Mouse (Mus musculus) embryonic facial prominence, embryonic 14.5 days (tissue): ENCODE measurements around the gene Chpf2. TPM values are rescaled to one million over a fixed set of nuclear protein-coding genes. Genes with fewer than 3 reads are reported as not detected.

Experiments used
- ATAC-seq: fragments of 200-750 bp; cut with Nextera tagmentation; 2 replicates; pipeline ENCODE4 v1.8.0; 2017; ENCODE audit warnings: low read depth, moderate number of reproducible peaks, moderate TSS enrichment
- DNase-seq: peaks from one replicate; pipeline ENCODE4 v3.0.0-alpha.2; 2015; ENCODE audit warnings: low spot score
- H3K27ac ChIP-seq: fragments of 300-500 bp; sonication (generic); replicated peaks from 2 replicates; pipeline ENCODE4 v1.5.1; 2014; ENCODE audit warnings: low read depth, mild to moderate bottlenecking, low read length, moderate library complexity
- H3K27me3 ChIP-seq: fragments of 300-500 bp; sonication (generic); replicated peaks from 2 replicates; pipeline ENCODE4 v1.6.1; 2014; ENCODE audit warnings: low read length; ENCODE audit not compliant: control insufficient read depth, insufficient read depth
- H3K36me3 ChIP-seq: fragments of 300-500 bp; sonication (generic); 2 replicates; pipeline ENCODE4 v1.6.1; 2014; ENCODE audit warnings: low read length, mixed read lengths; ENCODE audit not compliant: control insufficient read depth, insufficient read depth
- H3K4me1 ChIP-seq: fragments of 300-500 bp; sonication (generic); 2 replicates; pipeline ENCODE4 v1.6.1; 2014; ENCODE audit warnings: antibody characterized with exemption, low read length; ENCODE audit not compliant: control insufficient read depth, insufficient read depth
- H3K4me2 ChIP-seq: fragments of 300-500 bp; sonication (generic); 2 replicates; pipeline ENCODE4 v1.6.1; 2014; ENCODE audit warnings: low read depth, mild to moderate bottlenecking, low read length, moderate library complexity, mixed read lengths
- H3K4me3 ChIP-seq: fragments of 300-500 bp; sonication (generic); 2 replicates; pipeline ENCODE4 v1.5.1; 2014; ENCODE audit warnings: low read depth, mild to moderate bottlenecking, low read length
- H3K9ac ChIP-seq: fragments of 300-500 bp; sonication (generic); 2 replicates; pipeline ENCODE4 v1.6.1; 2014; ENCODE audit warnings: low read depth, mild to moderate bottlenecking, low read length, moderate library complexity, mixed read lengths
- H3K9me3 ChIP-seq: fragments of 300-500 bp; sonication (generic); 2 replicates; pipeline ENCODE4 v1.6.1; 2016; ENCODE audit warnings: low read length; ENCODE audit not compliant: control insufficient read depth
- WGBS: fragments of 180-500 bp; shearing (Covaris S2); extraction: QIAGEN DNeasy Blood & Tissue Kit; methylation state at CpG from one replicate; pipeline ENCODE4 v1.1.7; 2014; 5-methylcytosine and 5-hydroxymethylcytosine counted together
- microRNA counts: library from miRNA; unstranded; fragments of <30 nt; microRNA quantifications from one replicate; lab custom pipeline; 2017
- microRNA-seq: library from miRNA; unstranded; fragments of <30 nt; microRNA quantifications from one replicate; pipeline ENCODE4, GENCODE M21; 2016; ENCODE audit warnings: borderline number of aligned reads
- polyA plus RNA-seq: library from polyadenylated mRNA; unstranded; fragments of >200 nt; fragmentation: Nextera tagmentation; extraction: Ambion mirVana; gene quantifications from 2 replicates; pipeline ENCODE4 v1.2.1, GENCODE M21; 2014

The Chpf2 gene
- polyA plus RNA-seq, 1 experiment from 2014 or later = 21.2 TPM

GRCm38 (mm10) chr5:24636987-24637386, 50.4 kb downstream of the Chpf2 start:
- no peak overlapping the region for H3K4me2 ChIP-seq
- WGBS = 64% methylated on average over 4 of the region's 4 CpGs
- DNase-seq = peak; percentile 6
- H3K27me3 ChIP-seq = no peaks in the 10 kb centered on the region
- H3K4me3 ChIP-seq = no peak overlapping the region
- no peak for ATAC-seq
- H3K9me3 ChIP-seq = no peaks in the 10 kb centered on the region
- H3K27ac ChIP-seq = no peak overlapping the region
- H3K9ac ChIP-seq = no peak overlapping the region
- H3K4me1 ChIP-seq = no peaks in the 10 kb centered on the region
- H3K36me3 ChIP-seq = no peaks in the 10 kb centered on the region

GRCm38 (mm10) chr5:24638131-24638530, 51.6 kb downstream of the Chpf2 start:
- Histone ChIP-seq H3K4me1 (no peaks in the 10 kb centered on the region), H3K27me3 (no peaks in the 10 kb centered on the region), H3K4me2 (no peak overlapping the region), H3K9ac (no peak overlapping the region), H3K4me3 (no peak overlapping the region), H3K36me3 (no peaks in the 10 kb centered on the region), H3K27ac (no peak overlapping the region), H3K9me3 (no peaks in the 10 kb centered on the region)
- DNase-seq = no peak
- 44% methylated on average over 6 of the region's 6 CpGs for WGBS
- no peak for ATAC-seq

GRCm38 (mm10) chr5:24639081-24639480, 52.5 kb downstream of the Chpf2 start:
- Histone ChIP-seq H3K9ac (no peak overlapping the region), H3K9me3 (no peaks in the 10 kb centered on the region), H3K36me3 (no peaks in the 10 kb centered on the region), H3K27me3 (no peaks in the 10 kb centered on the region), H3K4me2 (no peak overlapping the region), H3K27ac (no peak overlapping the region), H3K4me1 (no peaks in the 10 kb centered on the region), H3K4me3 (no peak overlapping the region)
- WGBS = 59% methylated on average over 6 of the region's 6 CpGs
- ATAC-seq = no peak
- DNase-seq = no peak

MicroRNAs within 50 kb of the gene (microRNA counts, 519-probe panel; counts per million panel counts)
- microRNA mmu-miR-671-3p (lab: Ali Mortazavi, UCI) (2,029 counts per million, percentile 19 among the panel's probes with 10 or more counts), microRNA mmu-miR-671-5p (lab: Ali Mortazavi, UCI) (19.3 counts per million)

Small RNAs within 50 kb of the gene (microRNA-seq; reads per million reads assigned to microRNA genes)
- 661 reads per million, percentile 71 among the genes with 10 or more reads in this experiment for gene Mir671

Other genes with a start within 250 kb of the Chpf2 start
- gene Kcnh2, start 235.1 kb upstream of the Chpf2 start, polyA plus RNA-seq = 6.7 and 7.6 TPM in 2 replicates
- 7.8 and 7.9 TPM in 2 replicates for gene Nos3, start 221.9 kb upstream of the Chpf2 start, polyA plus RNA-seq
- gene Atg9b, start 194.6 kb upstream of the Chpf2 start, polyA plus RNA-seq = 0.75 and 0.81 TPM in 2 replicates
- gene Abcb8, start 193.1 kb upstream of the Chpf2 start, polyA plus RNA-seq = 35.6 and 42.0 TPM in 2 replicates
- 1.7 and 2.1 TPM in 2 replicates for gene Asic3, start 173.3 kb upstream of the Chpf2 start, polyA plus RNA-seq
- gene Cdk5, start 163.2 kb upstream of the Chpf2 start, polyA plus RNA-seq = 48.2 and 55.0 TPM in 2 replicates
- 26.0 and 31.0 TPM in 2 replicates for gene Slc4a2, start 162.9 kb upstream of the Chpf2 start, polyA plus RNA-seq
- gene Fastk, start 141.5 kb upstream of the Chpf2 start, polyA plus RNA-seq = 111 and 119 TPM in 2 replicates
- gene Tmub1, start 138.9 kb upstream of the Chpf2 start, polyA plus RNA-seq = 16.5 and 21.3 TPM in 2 replicates
- 31.5 and 33.9 TPM in 2 replicates for gene Agap3, start 134.6 kb upstream of the Chpf2 start, polyA plus RNA-seq
- gene Gbx1, start 59.5 kb upstream of the Chpf2 start, polyA plus RNA-seq = 0.04 and 0.05 TPM in 2 replicates
- gene Asb10, start 45.8 kb upstream of the Chpf2 start, polyA plus RNA-seq = 1.2 and 1.8 TPM in 2 replicates
- not detected in 2 replicates for gene 4931409K22Rik, start 29.9 kb upstream of the Chpf2 start, polyA plus RNA-seq
- 83.7 and 96.3 TPM in 2 replicates for gene Abcf2, start 9.3 kb upstream of the Chpf2 start, polyA plus RNA-seq
- 48.9 and 54.7 TPM in 2 replicates for gene Smarcd3, start 37.7 kb downstream of the Chpf2 start, polyA plus RNA-seq
- gene Nub1, start 98.8 kb downstream of the Chpf2 start, polyA plus RNA-seq = 34.8 and 38.1 TPM in 2 replicates
- 21.8 and 31.1 TPM in 2 replicates for gene Wdr86, start 144.0 kb downstream of the Chpf2 start, polyA plus RNA-seq
- 4.1 TPM in 1 of 2 replicates, not detected in the other for gene Crygn, start 171.3 kb downstream of the Chpf2 start, polyA plus RNA-seq